Mouse (Mus musculus) left cerebral cortex, adult 11 months (tissue): ENCODE data around the gene Pth1r.

Experiments
- DNase-seq: peaks from one replicate; pipeline ENCODE4 v3.0.0; 2022; ENCODE audit warnings: low spot score

Pth1r gene

GRCm38 (mm10) chr9:110682255-110682654 lies 64.7 kb downstream of the Pth1r start:
- no peak for DNase-seq

GRCm38 (mm10) chr9:110681817-110682216 lies 65.1 kb downstream of the Pth1r start:
- DNase-seq: no peak

GRCm38 (mm10) chr9:110680736-110681507 lies 66.0 kb downstream of the Pth1r start:
- no peak for DNase-seq

GRCm38 (mm10) chr9:110678886-110679285 lies 68.1 kb downstream of the Pth1r start:
- no peak for DNase-seq

DNA sequence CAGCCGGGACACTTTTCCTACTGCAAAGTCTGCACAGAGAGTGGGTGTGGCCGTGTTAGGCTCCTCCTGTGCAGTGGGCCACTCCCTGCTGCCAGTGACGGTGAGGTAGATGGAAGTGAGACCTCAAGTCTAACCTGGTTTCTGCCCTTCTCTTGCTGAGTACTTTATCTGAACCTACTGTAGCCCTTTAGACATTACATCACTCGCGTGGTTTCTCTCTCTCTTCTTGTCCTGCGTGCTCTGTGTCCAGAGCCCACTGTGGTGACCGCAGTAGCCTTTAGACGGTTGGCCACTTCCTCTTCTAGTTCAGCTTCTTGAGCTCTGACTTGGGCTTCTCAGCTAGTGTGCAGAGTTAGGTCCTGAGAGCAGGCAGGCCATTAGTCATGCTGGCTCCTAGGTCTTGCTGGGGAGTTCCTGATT lies 70.4 kb downstream of the Pth1r start:
- DNase-seq: no peak

DNA sequence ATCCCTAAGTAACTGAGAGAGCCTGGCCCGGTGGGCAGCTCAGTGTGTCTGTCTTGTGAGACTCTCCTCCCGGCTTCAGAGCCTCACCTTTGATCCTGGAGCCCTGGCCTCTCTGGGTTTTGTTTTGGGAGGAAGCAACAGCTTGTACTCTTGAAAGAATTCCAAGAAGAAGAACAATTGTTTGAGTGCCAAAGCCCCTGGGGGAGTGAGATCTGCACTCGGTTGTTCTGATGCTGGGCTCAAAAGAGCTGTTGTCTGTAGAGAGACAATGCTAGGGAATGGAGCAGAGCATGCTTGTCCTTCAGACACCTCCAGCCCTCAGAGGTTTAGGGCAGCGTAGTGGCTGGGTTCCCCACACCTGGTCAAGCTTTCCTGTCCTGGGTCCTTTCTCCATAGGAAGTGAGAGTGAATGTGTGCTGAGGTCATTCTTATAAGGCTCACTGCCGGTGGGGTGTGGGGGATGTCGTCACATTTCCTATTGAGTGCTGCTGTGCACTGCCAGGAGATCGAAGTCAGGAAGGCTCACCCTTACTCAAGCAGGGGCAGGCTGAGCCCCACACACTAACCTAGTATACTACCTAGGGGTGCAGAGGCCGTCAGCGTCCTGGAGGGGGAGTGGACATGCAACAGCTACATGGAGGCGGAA lies 73.7 kb downstream of the Pth1r start:
- no peak for DNase-seq

- no peak for DNase-seq
These were observed 74.4 kb downstream of the Pth1r start for GRCm38 (mm10) chr9:110672462-110673106.
